Mouse (Mus musculus) embryonic facial prominence, embryonic 11.5 days (tissue): ENCODE data around the gene Tspear. TPM values are rescaled to one million over a fixed set of nuclear protein-coding genes. Genes with fewer than 3 reads are reported as not detected.
A peak's percentile ranks its signal among the peaks of the same experiment; 100 is the strongest.
"Not testable (repeated sequence)": the region's sequence is repeated elsewhere in the genome, so short reads cannot be mapped to it uniquely, and the experiment has no call there.

Experiments used
- ATAC-seq: fragments of 200-750 bp; cut with Nextera tagmentation; replicated peaks from 2 replicates; pipeline ENCODE4 v1.8.0; 2017; ENCODE audit warnings: low read depth; ENCODE audit not compliant: insufficient number of reproducible peaks, low FRiP score, low TSS enrichment
- DNase-seq: peaks from one replicate; pipeline ENCODE4 v3.0.0-alpha.2; 2015; ENCODE audit warnings: low spot score
- H3K27ac ChIP-seq: fragments of 300-500 bp; sonication (generic); replicated peaks from 2 replicates; pipeline ENCODE4 v1.5.1; 2014; ENCODE audit warnings: mild to moderate bottlenecking, low read depth, low read length, control low read depth
- H3K27me3 ChIP-seq: fragments of 300-500 bp; sonication (generic); 2 replicates; pipeline ENCODE4 v1.6.1; 2014; ENCODE audit warnings: mild to moderate bottlenecking, low read length, moderate library complexity, mixed read lengths; ENCODE audit not compliant: control insufficient read depth, insufficient read depth
- H3K36me3 ChIP-seq: fragments of 300-500 bp; sonication (generic); replicated peaks from 2 replicates; pipeline ENCODE4 v1.6.1; 2014; ENCODE audit warnings: low read depth, mild to moderate bottlenecking, low read length, moderate library complexity, mixed read lengths; ENCODE audit not compliant: control insufficient read depth, insufficient read depth
- H3K4me1 ChIP-seq: fragments of 300-500 bp; sonication (generic); 2 replicates; pipeline ENCODE4 v1.6.1; 2014; ENCODE audit warnings: low read length, mixed read lengths; ENCODE audit not compliant: control insufficient read depth, insufficient read depth
- H3K4me2 ChIP-seq: fragments of 300-500 bp; sonication (generic); 2 replicates; pipeline ENCODE4 v1.6.1; 2014; ENCODE audit warnings: low read depth, mild to moderate bottlenecking, control low read depth, low read length, moderate library complexity
- H3K4me3 ChIP-seq: fragments of 300-500 bp; sonication (generic); 2 replicates; pipeline ENCODE4 v1.5.1; 2014; ENCODE audit warnings: low read depth, low read length, control low read depth
- H3K9ac ChIP-seq: fragments of 300-500 bp; sonication (generic); replicated peaks from 2 replicates; pipeline ENCODE4 v1.6.1; 2014; ENCODE audit warnings: mild to moderate bottlenecking, control low read depth, low read length
- H3K9me3 ChIP-seq: fragments of 300-500 bp; sonication (generic); replicated peaks from 2 replicates; pipeline ENCODE4 v1.6.1; 2016; ENCODE audit warnings: mild to moderate bottlenecking, low read length, inconsistent platforms, mixed read lengths; ENCODE audit not compliant: control insufficient read depth
- WGBS: fragments of 180-500 bp; shearing (Covaris S2); extraction: QIAGEN DNeasy Blood & Tissue Kit; methylation state at CpG from one replicate; pipeline ENCODE4 v1.1.7; 2014; 5-methylcytosine and 5-hydroxymethylcytosine counted together
- polyA plus RNA-seq: library from polyadenylated mRNA; unstranded; fragments of >200 nt; fragmentation: Nextera tagmentation; extraction: Ambion mirVana; gene quantifications from 2 replicates; pipeline ENCODE4 v1.2.1, GENCODE M21; 2014

Tspear gene
- polyA plus RNA-seq, 1 experiment from 2014 or later = 0.39 TPM

- DNase-seq, H3K9me3 ChIP-seq, H3K36me3 ChIP-seq, H3K4me3 ChIP-seq, ATAC-seq, H3K4me1 ChIP-seq, H3K9ac ChIP-seq, H3K27me3 ChIP-seq, H3K27ac ChIP-seq, H3K4me2 ChIP-seq: not testable (repeated sequence)
- WGBS = 53% methylated on average over 2 of the region's 3 CpGs
Measured at GRCm38 (mm10) chr10:77798164-77798920, 112.0 kb downstream of the Tspear start.

DNA sequence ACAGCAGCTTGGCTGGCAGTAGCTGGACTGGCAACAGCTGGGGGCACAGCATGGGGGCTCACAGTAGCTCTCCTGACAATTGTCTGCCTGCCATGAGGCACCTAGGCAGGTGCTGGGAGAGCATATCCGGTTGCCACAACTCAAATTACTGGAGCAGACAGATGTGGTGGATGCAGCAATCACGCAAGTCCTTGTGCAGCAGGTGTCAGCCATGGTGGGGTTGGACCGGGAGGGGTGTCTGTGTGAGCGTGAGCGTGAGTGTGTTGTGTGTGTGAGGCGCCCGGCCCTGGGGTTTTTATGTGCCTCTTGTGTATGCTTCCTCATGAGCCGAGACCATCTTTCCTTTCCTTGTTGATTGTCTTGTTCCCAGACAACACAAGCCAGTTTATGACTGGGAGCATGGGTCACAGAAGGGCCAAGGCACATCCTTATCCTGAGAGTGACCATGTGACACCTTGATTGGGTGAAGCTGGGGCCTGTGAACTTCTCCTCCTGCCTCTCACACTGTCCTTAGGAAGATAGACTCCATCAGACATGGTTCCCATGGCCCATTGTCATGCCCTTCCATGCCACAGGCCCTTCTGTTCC, 112.6 kb downstream of the Tspear start, which contains the start of gene Gm19668:
Gene Gm19668 (minus strand): TSS at position 213 of the 588 bp plus-strand sequence.
- H3K27me3 ChIP-seq = no peaks in the 10 kb centered on the region
- DNase-seq = no peak
- no peak within 1 kb of the TSS for H3K27ac ChIP-seq
- no peaks in the 10 kb centered on the region for H3K36me3 ChIP-seq
- H3K9ac ChIP-seq = no peak within 1 kb of the TSS
- no peaks in the 10 kb centered on the region for H3K4me1 ChIP-seq
- no peak for ATAC-seq
- no peak within 1 kb of the TSS for H3K4me3 ChIP-seq
- WGBS = 53% methylated on average over 8 of the region's 8 CpGs
- no peaks in the 10 kb centered on the region for H3K9me3 ChIP-seq
- no peak within 1 kb of the TSS for H3K4me2 ChIP-seq

DNA sequence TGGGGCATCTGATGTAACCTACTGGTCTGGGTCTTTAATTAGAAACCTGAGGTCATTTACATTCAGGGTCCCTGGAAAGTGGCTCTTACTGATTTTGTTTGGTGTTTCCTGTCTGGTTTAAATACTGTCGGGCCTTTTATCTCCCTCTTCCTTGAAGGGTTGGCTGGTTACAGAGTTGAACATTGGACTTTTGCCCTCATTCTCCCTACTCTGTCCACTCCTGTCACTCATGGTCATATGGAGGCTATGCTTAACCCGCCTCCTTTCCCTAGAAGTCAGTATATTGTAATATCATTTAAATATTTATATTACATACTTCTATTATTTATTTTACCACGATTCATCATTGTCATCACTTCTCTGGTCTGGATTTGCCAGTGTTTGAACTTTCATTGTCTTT, 117.7 kb downstream of the Tspear start:
- DNase-seq = no peak
- no peak overlapping the region for H3K4me2 ChIP-seq
- no peak overlapping the region for H3K4me3 ChIP-seq
- 82% methylated on average over 3 of the region's 3 CpGs for WGBS
- no peak overlapping the region for H3K9ac ChIP-seq
- H3K27ac ChIP-seq = no peak overlapping the region
- H3K36me3 ChIP-seq = no peaks in the 10 kb centered on the region
- no peaks in the 10 kb centered on the region for H3K4me1 ChIP-seq
- no peak for ATAC-seq
- H3K9me3 ChIP-seq = no peaks in the 10 kb centered on the region
- H3K27me3 ChIP-seq = no peaks in the 10 kb centered on the region

DNA sequence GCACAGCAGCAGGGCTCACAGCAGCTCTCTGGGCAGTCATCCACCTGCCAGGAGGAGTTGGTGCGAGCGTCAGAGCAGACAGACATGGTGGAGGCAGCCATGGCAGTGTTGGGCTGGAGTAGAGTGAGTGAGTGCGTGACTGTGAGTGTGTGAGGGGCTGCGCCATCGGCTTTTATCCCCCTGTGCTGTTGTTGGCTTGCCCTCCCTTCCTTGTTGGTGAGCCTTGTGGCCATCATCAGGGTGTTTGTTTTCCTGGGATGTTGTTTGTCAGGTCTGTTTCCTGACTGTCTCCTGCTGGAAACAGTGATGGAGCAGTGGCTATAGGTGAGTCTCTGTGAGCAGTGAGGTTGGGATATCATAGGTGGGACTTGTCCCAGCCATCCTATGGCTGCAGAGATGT, 125.4 kb downstream of the Tspear start, which contains the start of gene Gm9507:
Gene Gm9507 (minus strand): TSS at position 101 of the 400 bp plus-strand sequence.
- Histone ChIP-seq H3K4me3 (no peak within 1 kb of the TSS), H3K4me1 (no peaks in the 10 kb centered on the region), H3K9me3 (no peaks in the 10 kb centered on the region), H3K4me2 (no peak within 1 kb of the TSS), H3K27me3 (no peaks in the 10 kb centered on the region), H3K9ac (no peak within 1 kb of the TSS), H3K27ac (no peak within 1 kb of the TSS), H3K36me3 (no peaks in the 10 kb centered on the region)
- no peak for ATAC-seq
- whole genome bisulfite sequencing = 66% methylated on average over 5 of the region's 5 CpGs
- no peak for DNase-seq

- Histone ChIP-seq H3K4me2 (no peak within 1 kb of the TSS), H3K4me1 (no peaks in the 10 kb centered on the region), H3K36me3 (no peaks in the 10 kb centered on the region), H3K9me3 (no peaks in the 10 kb centered on the region), H3K4me3 (no peak within 1 kb of the TSS), H3K9ac (no peak within 1 kb of the TSS), H3K27ac (no peak within 1 kb of the TSS), H3K27me3 (no peaks in the 10 kb centered on the region)
- WGBS = 54% methylated on average over 4 of the region's 4 CpGs
- DNase-seq = no peak
- ATAC-seq = no peak
Measured at GRCm38 (mm10) chr10:77814382-77814781, 128.0 kb downstream of the Tspear start, which contains the start of gene Gm2696. Gene Gm2696, plus strand, starts transcription at chr10:77814682.

DNA sequence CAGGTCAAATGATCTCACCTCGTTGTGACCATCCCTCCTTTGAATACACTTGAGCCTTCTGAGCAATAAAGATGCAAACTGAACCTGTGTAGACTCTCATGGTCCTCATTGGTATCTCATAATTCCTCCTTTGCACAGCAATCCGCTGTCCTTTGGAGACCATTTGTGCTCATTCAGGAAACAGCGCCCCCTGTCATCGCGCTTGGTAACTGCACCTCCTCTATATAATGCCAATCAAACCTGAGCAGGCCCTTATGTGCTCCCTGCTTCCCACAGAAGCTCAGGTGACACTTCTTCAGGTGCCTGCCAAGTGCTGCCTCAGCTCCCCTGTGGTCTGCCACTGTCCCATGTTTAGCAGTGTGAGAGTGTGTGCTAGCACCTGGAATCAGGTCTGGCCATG, 129.1 kb downstream of the Tspear start:
- WGBS = 32% methylated on average over 5 of the region's 5 CpGs
- ATAC-seq (0 out of 2 replicates have a peak, but pooled peaks have one; percentile 60), DNase-seq (peak; percentile 50)
- Histone ChIP-seq H3K4me1 (no peaks in the 10 kb centered on the region), H3K4me2 (no peak overlapping the region), H3K4me3 (no peak overlapping the region), H3K36me3 (no peaks in the 10 kb centered on the region), H3K27me3 (no peaks in the 10 kb centered on the region), H3K9me3 (no peaks in the 10 kb centered on the region), H3K27ac (no peak overlapping the region), H3K9ac (no peak overlapping the region)

DNA sequence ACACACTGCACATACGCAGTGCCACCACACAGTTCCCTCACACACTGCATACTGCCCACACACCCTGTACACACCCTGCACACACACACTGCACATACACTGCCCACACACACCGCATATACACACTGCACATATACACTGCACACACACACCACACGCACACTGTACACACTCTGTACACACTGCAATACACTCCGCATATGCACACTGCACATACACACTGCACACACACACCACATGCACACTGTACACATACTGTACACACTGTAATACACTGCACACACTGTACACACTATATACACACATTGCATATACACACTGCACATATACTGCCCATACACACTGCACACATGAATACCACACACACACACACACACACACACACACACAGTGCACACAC, 132.2 kb downstream of the Tspear start:
- Histone ChIP-seq H3K36me3 (no peaks in the 10 kb centered on the region), H3K27me3 (no peaks in the 10 kb centered on the region), H3K9ac (no peak overlapping the region), H3K4me1 (no peaks in the 10 kb centered on the region), H3K9me3 (no peaks in the 10 kb centered on the region), H3K4me2 (no peak overlapping the region), H3K27ac (no peak overlapping the region), H3K4me3 (no peak overlapping the region)
- DNase-seq (no peak), ATAC-seq (0 out of 2 replicates have a peak, but pooled peaks have one; percentile 16)
- 93% methylated on average over 4 of the region's 4 CpGs for WGBS

DNA sequence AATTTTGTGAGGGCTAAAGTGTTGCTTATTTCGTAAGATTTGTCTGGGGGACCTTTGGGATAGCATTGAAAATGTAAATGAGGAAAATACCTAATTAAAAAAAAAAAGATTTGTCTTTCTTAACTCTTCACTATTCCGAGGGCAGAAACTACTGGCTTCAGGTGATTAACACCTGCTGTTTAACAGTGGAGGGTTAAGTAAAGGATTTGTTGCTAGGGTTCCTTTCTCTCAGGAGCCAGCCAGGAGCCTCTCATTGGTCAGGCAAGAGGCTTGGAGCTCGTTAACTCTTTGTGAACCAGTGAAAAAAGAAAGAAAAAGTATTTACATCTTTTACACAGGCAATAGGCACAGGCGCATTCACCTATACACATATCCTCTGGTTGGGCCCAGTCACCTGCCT, 132.8 kb downstream of the Tspear start:
- no peak overlapping the region for H3K4me2 ChIP-seq
- H3K4me3 ChIP-seq = no peak overlapping the region
- ATAC-seq = no peak
- H3K4me1 ChIP-seq = no peaks in the 10 kb centered on the region
- H3K27ac ChIP-seq = no peak overlapping the region
- H3K9ac ChIP-seq = no peak overlapping the region
- no peaks in the 10 kb centered on the region for H3K36me3 ChIP-seq
- DNase-seq = peak; percentile 4
- WGBS = 34% methylated on average over 4 of the region's 4 CpGs
- no peaks in the 10 kb centered on the region for H3K27me3 ChIP-seq
- H3K9me3 ChIP-seq = no peaks in the 10 kb centered on the region
